Mouse (Mus musculus) embryonic fibroblast, embryonic 13.5 days (primary cell): ENCODE data around the gene Ksr1.

Experiments used
- CTCF ChIP-seq: IDR thresholded peaks from 2 replicates; pipeline ENCODE4 v1.5.1; 2011; ENCODE audit warnings: mild to moderate bottlenecking, control low read depth, low read length, moderate library complexity, borderline replicate concordance; ENCODE audit not compliant: insufficient read depth
- POLR2A ChIP-seq: IDR thresholded peaks from 2 replicates; pipeline ENCODE4 v1.6.1; 2011; ENCODE audit warnings: low read depth, mild to moderate bottlenecking, control low read depth, low read length, moderate library complexity

GRCm38 (mm10) chr11:78972811-78973351 lies 173.3 kb downstream of the Ksr1 start:
- TF ChIP-seq POLR2A = no peak
- TF ChIP-seq CTCF = no peak
